Mouse (Mus musculus): ENCODE measurements around the gene F11r.

DNA sequence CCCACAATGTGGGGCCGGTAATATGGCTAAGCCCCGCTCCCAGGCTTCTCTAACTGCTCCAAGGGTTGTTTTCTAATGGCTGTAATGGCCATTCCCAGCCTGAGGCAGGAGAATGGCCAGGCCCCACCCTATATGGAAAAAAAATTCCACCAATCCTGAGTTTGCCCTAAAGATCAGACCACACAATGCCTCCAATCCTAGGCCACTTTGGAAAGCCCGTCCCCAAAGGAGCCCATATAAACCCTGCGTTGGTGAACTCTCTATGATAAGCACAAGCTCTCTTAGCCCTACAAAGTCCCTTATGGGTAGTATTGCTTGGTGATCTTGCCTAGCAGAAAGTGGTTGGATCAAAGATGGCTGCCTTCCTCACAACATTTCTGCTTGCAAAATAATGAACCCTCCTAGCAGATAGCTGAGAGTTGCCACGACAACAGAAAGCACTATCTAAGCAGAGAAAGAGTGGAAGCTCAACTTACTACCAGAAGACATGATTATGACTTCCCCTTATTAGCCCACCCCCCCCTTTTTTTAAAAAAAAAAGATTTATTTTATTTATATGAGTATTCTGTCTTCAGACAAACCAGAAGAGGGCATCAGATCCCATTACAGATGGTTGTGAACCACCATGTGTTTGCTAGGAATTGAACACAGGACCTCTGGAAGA lies 28.5 kb downstream of the F11r start:
- TF ChIP-seq ELF1 (IDR thresholded peaks at IDR 0.05; ENCODE audit: low read depth, low read length) (no peak), CTCF (conservative IDR thresholded peaks at IDR 0.05 in 1 of 2, IDR thresholded peaks at IDR 0.05 in 1 of 2; ENCODE audit: low read depth in 2 of 2, low read length in 2 of 2) (no peak), EP300 (IDR thresholded peaks at IDR 0.05; ENCODE audit: low read length) (no peak), MAX (IDR thresholded peaks at IDR 0.05; ENCODE audit: low read length) (no peak), POLR2A (IDR thresholded peaks at IDR 0.05; ENCODE audit: low read depth, low read length) (no peak), CHD2 (IDR thresholded peaks at IDR 0.05; ENCODE audit: low read length) (no peak), BHLHE40 (IDR thresholded peaks at IDR 0.05; ENCODE audit: low read depth, low read length) (no peak), ZNF384 (IDR thresholded peaks at IDR 0.05; ENCODE audit: low read depth, low read length) (no peak), ZKSCAN1 (IDR thresholded peaks at IDR 0.05; ENCODE audit: borderline replicate concordance, low read depth, low read length) (no peak), KAT2A (IDR thresholded peaks at IDR 0.05; ENCODE audit: insufficient replicate concordance, low read length) (no peak), MYC (IDR thresholded peaks at IDR 0.05; ENCODE audit: low read depth, low read length) (no peak), JUND (conservative IDR thresholded peaks at IDR 0.05; ENCODE audit: low read depth, low read length) (no peak), PAX5 (IDR thresholded peaks at IDR 0.05; ENCODE audit: low read length) (no peak)
